Mouse (Mus musculus) left cerebral cortex, adult 11 months (tissue): ENCODE data around the gene Mthfd2l.
A peak's percentile ranks its signal among the peaks of the same experiment; 100 is the strongest.

Source experiments
- DNase-seq: peaks from one replicate; pipeline ENCODE4 v3.0.0; 2022; ENCODE audit warnings: low spot score

The Mthfd2l gene

GRCm38 (mm10) chr5:90949499-90949898 lies 18.6 kb downstream of the Mthfd2l start:
- no peak for DNase-seq

GRCm38 (mm10) chr5:90951475-90951874 lies 20.6 kb downstream of the Mthfd2l start:
- DNase-seq = peak; percentile 55

- DNase-seq = no peak
Observed at GRCm38 (mm10) chr5:90952731-90953481, 22.0 kb downstream of the Mthfd2l start.

- no peak for DNase-seq
Observed at GRCm38 (mm10) chr5:90964316-90964715, 33.4 kb downstream of the Mthfd2l start.

GRCm38 (mm10) chr5:90964764-90965163 lies 33.8 kb downstream of the Mthfd2l start:
- no peak for DNase-seq

GRCm38 (mm10) chr5:90965386-90965785 lies 34.5 kb downstream of the Mthfd2l start:
- DNase-seq = no peak

- peak; percentile 41 for DNase-seq
Observed at GRCm38 (mm10) chr5:90977244-90977643, 46.3 kb downstream of the Mthfd2l start.

- DNase-seq = no peak
Observed at GRCm38 (mm10) chr5:90980297-90980696, 49.4 kb downstream of the Mthfd2l start.

- DNase-seq = no peak
Observed at GRCm38 (mm10) chr5:90987605-90988004, 56.7 kb downstream of the Mthfd2l start.

- DNase-seq = no peak
Observed at GRCm38 (mm10) chr5:90988149-90988548, 57.2 kb downstream of the Mthfd2l start.

- DNase-seq = no peak
Observed at GRCm38 (mm10) chr5:90988592-90988991, 57.7 kb downstream of the Mthfd2l start.

GRCm38 (mm10) chr5:90999942-91000341 lies 69.0 kb downstream of the Mthfd2l start:
- DNase-seq = no peak

- DNase-seq = no peak
Observed at GRCm38 (mm10) chr5:91015216-91015615, 84.3 kb downstream of the Mthfd2l start.

GRCm38 (mm10) chr5:91023114-91023513 lies 92.2 kb downstream of the Mthfd2l start:
- no peak for DNase-seq

- no peak for DNase-seq
Observed at GRCm38 (mm10) chr5:91027164-91027563, 96.2 kb downstream of the Mthfd2l start, which contains the start of gene Epgn. TSS of gene Epgn (plus strand) at chr5:91027464.

GRCm38 (mm10) chr5:91027840-91028239 lies 96.9 kb downstream of the Mthfd2l start:
- no peak for DNase-seq

GRCm38 (mm10) chr5:91030629-91031028 lies 99.7 kb downstream of the Mthfd2l start:
- DNase-seq = no peak

- DNase-seq = no peak
Observed at GRCm38 (mm10) chr5:91035341-91035740, 104.4 kb downstream of the Mthfd2l start.

- no peak for DNase-seq
Observed at GRCm38 (mm10) chr5:91036628-91037027, 105.7 kb downstream of the Mthfd2l start.

- no peak for DNase-seq
Observed at GRCm38 (mm10) chr5:91037756-91038155, 106.8 kb downstream of the Mthfd2l start.

GRCm38 (mm10) chr5:91038547-91038946 lies 107.6 kb downstream of the Mthfd2l start:
- peak; percentile 2 for DNase-seq

GRCm38 (mm10) chr5:91038963-91039362 lies 108.0 kb downstream of the Mthfd2l start:
- DNase-seq = no peak

- no peak for DNase-seq
Observed at GRCm38 (mm10) chr5:91047987-91048386, 117.1 kb downstream of the Mthfd2l start.

- no peak for DNase-seq
Observed at GRCm38 (mm10) chr5:91048397-91048796, 117.5 kb downstream of the Mthfd2l start.
